Mouse (Mus musculus): ENCODE measurements around the gene Ndufc1.
"Not testable (repeated sequence)": the region's sequence is repeated elsewhere in the genome, so short reads cannot be mapped to it uniquely, and the experiment has no call there.

Ndufc1 gene

DNA sequence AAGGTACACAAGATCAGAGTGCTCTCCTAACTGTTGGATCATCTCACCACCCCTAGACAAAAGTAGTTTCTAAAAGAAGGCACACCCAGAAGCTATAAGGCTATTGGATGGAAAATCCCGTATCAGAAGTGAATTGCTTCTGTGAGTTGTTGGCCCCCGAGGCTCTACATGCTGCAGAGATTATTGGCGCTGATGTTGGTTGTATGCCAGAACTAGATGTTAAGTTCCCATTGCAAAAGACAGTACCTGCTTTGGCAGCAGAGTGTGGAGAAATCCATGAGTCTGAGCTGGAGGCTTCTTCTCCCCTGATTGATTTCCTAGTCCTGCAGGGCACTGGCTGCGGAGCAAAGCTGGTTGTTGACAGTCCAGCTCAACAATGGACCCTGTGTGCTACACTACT lies 40.8 kb downstream of the Ndufc1 start:
- DNase-seq (ENCODE audit: low spot score in 2 of 2): no peak

DNA sequence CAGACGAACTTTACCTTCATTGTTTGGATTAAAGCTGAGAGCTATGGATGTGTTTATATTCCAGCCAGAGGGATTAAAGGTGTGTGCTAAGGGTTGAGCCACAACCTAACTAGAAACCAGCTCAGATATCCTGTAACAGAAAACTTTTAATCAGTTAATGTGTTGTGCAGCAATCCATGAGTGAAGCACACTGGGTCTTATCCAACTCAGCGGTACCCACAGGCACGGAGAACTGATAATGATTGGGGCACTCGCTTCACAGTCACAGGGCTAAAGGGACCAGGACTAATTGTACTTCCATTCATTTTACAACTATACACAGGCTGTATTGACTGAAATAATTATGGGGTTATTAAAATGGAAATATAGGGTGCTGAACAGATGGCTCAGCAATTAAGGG lies 41.9 kb downstream of the Ndufc1 start:
- no peak for DNase-seq (ENCODE audit: low spot score in 2 of 2)

DNA sequence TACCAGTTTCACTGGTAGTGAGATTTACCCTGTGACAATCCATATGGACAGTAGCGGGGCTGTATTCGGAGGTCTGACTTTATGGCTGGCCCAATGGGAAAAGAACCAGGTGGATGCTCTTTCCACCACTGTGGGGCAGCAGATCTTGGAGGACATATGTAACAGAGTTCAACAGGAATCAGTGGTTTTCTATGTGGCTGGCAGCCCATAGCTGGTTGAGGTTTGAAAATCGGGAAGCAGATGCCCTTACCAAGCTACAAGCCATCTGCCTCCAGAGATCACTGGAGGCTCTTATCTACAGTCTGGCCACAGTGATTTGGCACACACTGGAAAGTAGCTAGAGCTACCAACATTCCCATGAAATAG lies 43.3 kb downstream of the Ndufc1 start:
- no peak for DNase-seq (ENCODE audit: low spot score in 2 of 2)

DNA sequence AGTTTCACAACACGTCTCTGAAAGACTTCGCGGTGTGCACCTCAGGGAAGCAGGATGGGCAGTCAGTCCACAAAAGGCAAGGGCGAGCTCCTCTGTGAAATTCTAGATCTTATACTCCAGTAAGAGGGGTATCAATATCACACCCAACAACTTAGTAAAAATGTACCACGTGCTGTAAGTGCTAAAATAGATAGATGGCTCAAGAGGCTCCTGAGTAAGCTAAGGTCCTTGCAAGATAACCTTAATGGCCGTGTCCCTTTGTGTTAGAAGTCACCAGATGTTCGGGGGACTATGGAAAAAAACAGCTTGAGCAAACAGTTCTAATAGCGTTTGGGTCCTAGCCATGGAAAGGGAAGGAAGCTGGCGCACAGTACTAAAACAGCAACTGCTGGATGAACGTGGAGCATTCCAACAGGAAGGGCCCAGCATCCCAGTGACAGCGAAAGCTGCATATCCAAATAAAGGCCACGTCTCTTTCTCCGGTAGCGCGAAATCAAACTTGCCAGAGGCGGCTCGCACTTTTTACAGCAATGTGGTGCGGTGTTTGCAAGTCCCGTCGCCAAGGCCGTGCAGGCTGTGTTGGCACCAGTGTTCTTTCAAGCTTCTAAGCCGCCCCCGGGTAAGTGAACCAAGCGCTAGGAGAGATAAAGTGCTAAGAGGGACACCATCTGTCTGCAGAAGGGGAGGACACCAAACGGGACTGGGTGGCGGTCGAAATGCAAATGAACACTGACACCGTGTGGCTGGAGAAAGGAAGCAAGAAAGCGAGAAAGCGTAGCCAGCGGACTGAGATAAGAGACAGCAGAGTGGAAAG lies 43.9 kb downstream of the Ndufc1 start:
- DNase-seq (ENCODE audit: low spot score in 2 of 2): peak; percentile 80 to 86

DNA sequence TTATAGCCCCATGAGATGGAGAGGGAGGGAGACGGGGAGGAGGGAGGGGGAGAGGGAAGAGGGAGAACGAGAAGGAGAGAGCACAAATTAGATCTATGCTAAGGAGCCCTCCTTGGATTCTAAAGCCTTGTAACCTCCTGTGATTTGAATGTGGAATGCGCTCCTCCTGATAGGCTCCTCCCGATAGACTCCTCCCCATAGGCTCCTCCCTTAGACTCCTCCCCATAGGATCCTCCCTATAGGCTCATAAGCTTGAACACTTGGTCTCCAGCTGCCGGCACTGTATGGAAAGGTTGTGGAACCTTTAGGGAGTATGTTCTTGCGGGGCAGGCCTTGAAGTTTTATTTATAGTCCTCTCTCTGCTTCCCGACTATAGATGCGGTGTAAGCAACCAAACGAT lies 47.7 kb downstream of the Ndufc1 start:
- no peak for DNase-seq (ENCODE audit: low spot score in 2 of 2)

DNA sequence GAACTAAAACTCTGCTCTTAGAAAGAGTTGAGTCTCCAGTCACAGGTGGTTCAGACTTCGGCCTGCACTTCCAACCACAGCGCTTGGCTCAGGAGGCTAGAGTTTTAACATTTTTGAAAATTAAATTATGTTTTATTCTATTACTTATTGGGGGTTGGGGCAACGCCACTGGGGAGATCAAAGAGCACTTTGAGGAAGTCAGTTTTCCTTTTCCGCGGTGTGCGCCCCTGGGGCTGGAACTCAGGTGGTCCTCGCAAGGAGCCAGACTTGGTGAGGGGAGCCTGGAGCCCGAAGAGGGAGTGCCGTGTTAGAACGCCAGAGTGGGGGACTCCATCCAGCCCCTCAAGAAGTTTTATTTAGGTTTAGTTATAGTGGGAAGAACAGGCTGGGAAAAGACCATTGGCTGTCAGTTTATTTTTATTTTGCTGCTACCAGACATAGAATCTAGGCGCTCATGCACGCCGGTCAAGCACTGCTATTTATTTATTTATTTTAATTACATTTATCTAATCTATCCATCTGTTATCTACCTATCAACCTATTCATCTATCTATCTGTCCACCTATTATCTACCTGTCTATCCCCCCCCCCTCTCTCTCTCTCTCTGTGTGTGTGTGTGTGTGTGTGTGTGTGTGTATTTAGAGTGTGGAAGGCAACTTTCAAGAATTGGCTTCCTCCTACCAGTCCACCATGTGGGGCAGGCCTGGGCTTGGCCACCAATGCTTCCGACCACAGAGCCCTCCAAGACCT lies 49.1 kb downstream of the Ndufc1 start:
- DNase-seq (ENCODE audit: low spot score in 2 of 2): no peak

DNA sequence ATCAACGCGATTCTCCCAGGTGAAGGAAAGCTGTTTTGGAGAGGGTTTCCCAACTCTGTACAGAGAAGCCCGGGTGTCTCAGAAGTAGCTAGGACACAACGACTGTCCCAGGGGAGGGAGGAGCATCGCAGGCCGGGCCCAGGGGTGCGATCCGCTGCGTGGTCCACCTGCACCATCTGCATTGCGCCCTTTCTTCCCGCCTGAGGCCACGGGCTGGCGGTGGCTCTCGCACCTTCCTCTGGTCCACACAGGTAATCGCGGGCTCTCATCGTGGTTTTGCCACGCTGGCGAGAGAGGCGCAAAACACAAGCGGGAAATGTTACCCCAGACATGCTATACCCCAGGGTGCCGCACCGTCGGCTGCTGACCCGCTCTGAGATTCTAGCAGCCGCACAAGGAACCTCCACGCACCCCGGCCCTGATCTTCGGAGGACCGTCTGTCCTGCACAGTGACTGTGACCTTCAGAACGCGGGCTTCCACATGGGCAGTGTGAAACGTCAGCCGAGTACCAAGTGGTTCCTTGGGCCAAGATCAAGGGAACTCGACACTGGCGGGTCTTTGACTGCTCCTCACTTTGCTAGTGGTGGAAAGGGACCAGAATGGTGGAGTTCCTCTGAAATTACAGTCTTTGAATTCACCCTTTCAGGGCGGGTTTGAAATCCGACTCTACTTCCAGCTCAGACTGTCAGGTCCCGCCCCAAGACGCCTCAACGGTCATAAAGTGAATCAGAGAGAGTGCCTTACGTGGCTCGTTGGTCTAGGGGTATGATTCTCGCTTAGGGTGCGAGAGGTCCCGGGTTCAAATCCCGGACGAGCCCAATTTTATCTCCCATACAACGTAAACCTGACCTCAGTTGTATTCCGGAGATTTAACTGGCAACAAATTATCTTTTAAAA lies 49.9 kb downstream of the Ndufc1 start:
- peak; percentile 82 to 90 for DNase-seq (ENCODE audit: low spot score in 2 of 2)

DNA sequence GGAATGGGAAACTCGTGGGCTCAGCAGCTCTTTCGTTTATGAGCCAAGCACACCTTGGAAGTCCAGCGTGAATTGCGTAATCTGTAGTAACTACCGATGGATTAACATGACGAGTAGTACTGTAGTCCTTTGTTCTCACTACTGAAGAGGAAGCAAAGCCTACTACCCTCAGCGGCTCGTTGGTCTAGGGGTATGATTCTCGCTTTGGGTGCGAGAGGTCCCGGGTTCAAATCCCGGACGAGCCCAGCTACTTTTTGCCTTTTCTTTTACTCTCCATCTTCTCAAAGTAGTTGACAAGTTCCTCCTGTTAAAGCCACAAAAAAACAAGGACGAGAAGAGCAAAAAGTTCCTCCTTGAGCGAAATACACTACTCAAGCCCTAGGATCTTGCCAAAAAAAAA lies 50.6 kb downstream of the Ndufc1 start:
- DNase-seq (ENCODE audit: low spot score in 2 of 2): peak; percentile 81 to 91

DNA sequence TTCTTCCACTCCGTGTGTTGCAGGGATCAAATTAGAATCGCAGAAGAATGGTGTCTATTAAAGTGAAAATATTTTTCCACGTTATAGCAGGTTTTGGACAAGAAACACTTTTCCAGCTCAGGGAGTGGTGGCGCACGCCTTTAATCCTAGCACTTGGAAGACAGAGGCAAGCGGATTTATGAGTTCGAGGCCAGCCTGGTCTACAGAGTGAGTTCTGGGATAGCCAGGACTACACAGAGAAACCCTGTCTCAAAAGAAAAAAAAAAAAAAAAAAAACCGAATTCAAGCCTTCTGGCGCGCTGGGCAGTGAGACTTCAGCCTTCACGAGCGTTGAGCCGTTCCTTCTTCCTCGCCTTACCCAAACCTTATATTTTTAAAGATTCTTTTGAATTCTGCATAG lies 51.2 kb downstream of the Ndufc1 start:
- DNase-seq (ENCODE audit: low spot score in 2 of 2): no peak

DNA sequence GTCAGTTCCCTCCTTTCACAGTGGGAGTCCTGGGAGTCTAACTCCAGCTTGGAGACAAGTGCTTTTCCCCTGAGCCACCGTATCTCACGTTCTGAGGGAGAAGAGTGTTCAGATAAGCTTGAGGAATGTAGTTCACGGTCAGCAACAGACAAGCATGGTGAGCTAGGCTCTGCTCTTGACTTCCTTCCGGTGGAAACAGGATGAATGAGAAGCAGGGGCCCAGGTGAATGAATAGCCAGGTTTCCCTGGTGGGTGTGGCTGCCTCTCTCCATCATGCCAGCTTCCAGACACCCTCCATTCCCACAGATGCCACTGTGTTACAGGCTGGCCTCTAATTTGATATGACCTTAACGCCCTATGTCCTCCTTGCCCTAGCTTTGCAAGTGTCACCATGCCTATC lies 51.7 kb downstream of the Ndufc1 start:
- no peak for DNase-seq (ENCODE audit: low spot score in 2 of 2)

DNA sequence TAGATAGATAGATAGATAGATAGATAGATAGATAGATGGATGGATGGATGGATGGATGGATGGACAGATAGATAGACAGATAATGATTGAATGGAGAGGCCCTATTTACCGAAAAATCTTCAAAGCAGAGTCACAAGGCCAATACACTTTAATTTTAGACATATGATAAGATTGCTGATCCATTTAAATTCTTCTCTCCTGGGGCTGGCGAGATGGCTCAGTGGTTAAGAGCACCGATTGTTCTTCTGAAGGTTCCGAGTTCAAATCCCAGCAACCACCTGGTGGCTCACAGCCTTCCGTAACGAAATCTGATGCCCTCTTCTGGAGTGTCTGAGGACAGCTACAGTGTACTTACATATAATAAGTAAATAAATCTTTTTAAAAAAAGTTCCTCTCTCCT lies 53.8 kb downstream of the Ndufc1 start:
- DNase-seq (ENCODE audit: low spot score in 2 of 2): not testable (repeated sequence)
